ENCODE assay signal across 1 mouse cellular context in the genomic region with DNA sequence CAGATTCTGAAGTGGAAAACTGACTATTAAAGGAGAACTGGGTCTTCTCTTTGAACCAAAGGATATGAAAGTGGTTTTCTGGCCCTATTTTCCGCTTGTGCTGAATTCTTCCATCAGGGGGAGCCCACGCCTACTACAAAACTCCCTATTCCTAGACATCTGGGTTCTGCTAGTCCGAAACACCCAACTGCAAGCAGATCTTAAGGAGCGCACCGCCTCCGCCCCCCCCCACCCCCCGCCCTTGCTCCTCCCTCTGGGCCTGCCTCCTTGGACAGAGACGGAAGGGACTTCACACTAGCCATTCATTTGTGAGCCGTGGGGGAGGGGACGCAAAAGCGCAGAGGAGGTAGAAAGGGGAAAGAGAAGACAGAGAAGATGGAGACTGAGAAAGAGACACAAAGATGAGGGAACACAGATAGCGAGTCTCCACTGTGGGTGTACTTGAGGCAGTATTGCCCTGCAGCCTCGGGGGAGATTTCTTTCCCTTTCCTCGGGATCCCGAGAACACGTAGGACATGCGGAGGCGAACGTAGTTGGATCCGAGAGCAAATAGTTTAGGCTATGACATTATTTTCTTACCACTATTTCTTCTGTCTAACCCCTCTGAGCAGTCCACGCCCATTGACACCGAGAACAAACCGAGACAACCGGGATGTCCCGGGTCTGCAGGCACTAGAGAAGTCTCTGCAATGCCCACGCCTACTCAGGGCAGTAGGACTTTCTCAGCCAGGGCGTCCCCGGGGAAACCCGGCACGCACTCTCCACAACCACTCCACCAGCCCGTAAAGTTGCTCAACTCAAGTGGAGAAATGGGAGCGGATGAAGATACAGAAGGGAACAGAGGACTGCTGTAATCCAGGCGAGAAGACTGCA.
TF ChIP-seq lines count a peak whose summit lies in the region.

No protein-coding gene starts in this region.

TF ChIP-seq in CH12.LX, 34 proteins besides CTCF, POLR2A, EP300 and RAD21 (continued from another document):
- no peak for TF ChIP-seq MEF2A (IDR thresholded peaks at IDR 0.05; ENCODE audit: borderline replicate concordance, low read depth, low read length)
- no peak for TF ChIP-seq MAFK (IDR thresholded peaks at IDR 0.05; ENCODE audit: insufficient replicate concordance, low read length)
- no peak for TF ChIP-seq USF2 (conservative IDR thresholded peaks at IDR 0.05; ENCODE audit: low read depth, low read length)
- peak; percentile 61; the same call in 1 of the 2 replicates for TF ChIP-seq CHD2 (IDR thresholded peaks at IDR 0.05; ENCODE audit: low read length)
- no peak for TF ChIP-seq E2F4 (IDR thresholded peaks at IDR 0.05; ENCODE audit: insufficient replicate concordance, low read depth, low read length)
- TF ChIP-seq ETS1 (conservative IDR thresholded peaks at IDR 0.05; ENCODE audit: low read depth, low read length), result no peak; the same call in 1 of the 2 replicates
- TF ChIP-seq TCF12 (IDR thresholded peaks at IDR 0.05; ENCODE audit: low read depth, low read length), result 0 out of 2 replicates have a peak, but pooled peaks have one; percentile 21
- no peak; the same call in 1 of the 2 replicates for TF ChIP-seq RCOR1 (conservative IDR thresholded peaks at IDR 0.05; ENCODE audit: low read depth, low read length)
- no peak for TF ChIP-seq NRF1 (IDR thresholded peaks at IDR 0.05; ENCODE audit: low read depth, low read length)
- TF ChIP-seq KAT2A (IDR thresholded peaks at IDR 0.05; ENCODE audit: insufficient replicate concordance, low read length), result no peak
- 0 out of 2 replicates have a peak, but pooled peaks have one; percentile 25 for TF ChIP-seq MYC (IDR thresholded peaks at IDR 0.05; ENCODE audit: low read depth, low read length)
- 0 out of 2 replicates have a peak, but pooled peaks have one; percentile 28 for TF ChIP-seq MAZ (IDR thresholded peaks at IDR 0.05; ENCODE audit: low read depth, low read length)
- TF ChIP-seq PAX5 (IDR thresholded peaks at IDR 0.05; ENCODE audit: low read length), result no peak
- TF ChIP-seq ZC3H11A (IDR thresholded peaks at IDR 0.05; ENCODE audit: low read depth, low read length), result no peak
- TF ChIP-seq HCFC1 (IDR thresholded peaks at IDR 0.05; ENCODE audit: low read depth, low read length), result no peak; the same call in 1 of the 2 replicates
- TF ChIP-seq MAX (IDR thresholded peaks at IDR 0.05; ENCODE audit: low read length), result no peak
- TF ChIP-seq CHD1 (IDR thresholded peaks at IDR 0.05; ENCODE audit: low read depth, low read length), result no peak
- peak; percentile 43; the same call in 1 of the 2 replicates for TF ChIP-seq MXI1 (IDR thresholded peaks at IDR 0.05; ENCODE audit: low read depth, low read length)
- TF ChIP-seq SMC3 (IDR thresholded peaks at IDR 0.05; ENCODE audit: low read depth, low read length), result peak; percentile 32
- TF ChIP-seq USF1 (IDR thresholded peaks at IDR 0.05; ENCODE audit: low read depth, low read length), result no peak
- TF ChIP-seq NELFE (IDR thresholded peaks at IDR 0.05; ENCODE audit: low read depth, low read length), result no peak
- peak; percentile 15; the same call in 1 of the 2 replicates for TF ChIP-seq IRF4 (IDR thresholded peaks at IDR 0.05; ENCODE audit: low read depth, low read length)
- no peak for TF ChIP-seq GABPA (IDR thresholded peaks at IDR 0.05; ENCODE audit: insufficient replicate concordance, low read depth, low read length)
- no peak for TF ChIP-seq ZKSCAN1 (IDR thresholded peaks at IDR 0.05; ENCODE audit: borderline replicate concordance, low read depth, low read length)
- no peak for TF ChIP-seq JUN (IDR thresholded peaks at IDR 0.05; ENCODE audit: insufficient read depth, low read depth, low read length)
- TF ChIP-seq UBTF (IDR thresholded peaks at IDR 0.05; ENCODE audit: low read depth, low read length), result no peak
- no peak for TF ChIP-seq ZMIZ1 (IDR thresholded peaks at IDR 0.05; ENCODE audit: low read depth, low read length)
- TF ChIP-seq POLR2AphosphoS2 (IDR thresholded peaks at IDR 0.05; ENCODE audit: low read depth, low read length), result no peak
- no peak for TF ChIP-seq BHLHE40 (IDR thresholded peaks at IDR 0.05; ENCODE audit: low read depth, low read length)
- TF ChIP-seq TBP (conservative IDR thresholded peaks at IDR 0.05; ENCODE audit: low read depth, low read length), result peak; percentile 55; the same call in 1 of the 2 replicates
- TF ChIP-seq SIN3A (IDR thresholded peaks at IDR 0.05; ENCODE audit: low read length), result no peak; the same call in 1 of the 2 replicates
